Mouse (Mus musculus): ENCODE data around the gene Fkbp9.
"Not testable (repeated sequence)": the region's sequence is repeated elsewhere in the genome, so short reads cannot be mapped to it uniquely, and the experiment has no call there.

The Fkbp9 gene

DNA sequence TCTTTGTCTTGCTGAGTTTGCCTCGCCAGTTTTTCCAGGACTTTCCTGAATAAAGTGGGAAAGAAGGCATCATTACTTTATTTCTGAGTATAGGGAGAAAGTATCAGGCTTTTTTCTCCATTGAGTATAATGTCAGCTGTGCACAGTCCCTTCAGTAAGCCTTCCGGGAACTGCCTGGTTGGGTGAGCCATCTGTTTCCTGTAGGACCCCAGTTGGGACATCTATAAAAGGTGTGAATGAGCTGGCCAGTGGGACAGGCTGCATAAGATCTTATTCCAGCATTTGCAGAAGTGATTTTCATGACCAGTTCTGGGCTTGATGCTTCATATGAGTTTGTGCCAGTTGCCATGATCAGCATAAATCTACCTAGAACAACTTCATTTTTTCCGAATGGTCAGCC lies 11.4 kb downstream of the Fkbp9 start:
- no peak for DNase-seq

DNA sequence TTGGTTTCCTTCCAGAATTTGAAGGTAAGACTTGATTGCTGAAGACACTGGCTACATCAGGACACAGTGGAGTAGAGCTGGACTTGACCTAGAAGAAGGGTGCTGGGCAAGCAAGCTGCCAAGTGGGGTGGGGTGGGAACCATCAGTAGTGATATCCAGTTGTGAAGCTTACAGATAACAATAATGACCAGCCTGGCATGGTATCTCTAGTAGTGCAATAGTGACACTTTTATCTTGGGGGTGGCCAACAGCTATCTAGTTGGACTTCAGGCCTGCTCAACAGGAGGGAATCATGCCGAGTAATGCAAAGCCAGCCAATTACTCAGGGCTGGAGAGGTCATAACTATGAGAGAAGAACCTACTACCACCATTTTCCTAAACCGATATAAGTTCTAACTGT lies 12.5 kb downstream of the Fkbp9 start:
- DNase-seq = no peak

DNA sequence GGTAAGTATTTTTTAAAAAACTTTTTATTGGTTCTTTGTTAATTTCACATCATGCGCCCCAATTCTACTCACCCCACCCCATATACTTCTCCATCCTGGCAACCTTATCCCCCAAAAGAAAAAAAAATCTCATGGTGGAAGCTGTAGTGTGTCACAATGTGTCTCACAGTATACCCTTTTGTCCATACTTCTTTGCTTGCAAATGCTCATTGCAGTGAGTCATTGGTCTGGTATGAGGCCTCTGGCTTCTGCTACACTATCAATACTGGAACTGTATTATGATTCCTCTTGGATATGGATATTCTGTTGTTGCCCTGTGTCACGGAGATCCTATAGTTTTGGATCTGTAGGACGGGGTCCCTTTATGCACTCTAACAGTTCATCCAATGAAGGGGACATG lies 17.1 kb downstream of the Fkbp9 start:
- DNase-seq = no peak

DNA sequence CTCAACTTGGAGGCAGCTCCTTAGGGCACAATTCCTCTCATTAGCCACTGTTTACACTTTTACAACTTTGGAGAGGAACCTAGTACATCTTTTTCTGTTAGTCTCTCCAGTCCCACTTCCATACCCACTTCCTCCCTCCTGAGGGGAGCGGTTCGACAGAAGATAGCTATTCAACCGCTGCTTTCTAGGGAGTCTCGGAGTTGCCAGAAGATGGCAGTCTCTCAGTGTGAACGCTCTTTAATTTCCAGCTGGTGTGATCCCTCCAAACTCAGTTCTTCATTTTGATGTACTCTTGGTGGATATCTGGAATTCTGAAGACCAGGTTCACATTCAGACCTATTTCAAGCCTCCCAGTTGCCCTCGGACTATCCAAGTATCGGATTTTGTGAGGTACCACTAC lies 18.5 kb downstream of the Fkbp9 start:
- DNase-seq = no peak

DNA sequence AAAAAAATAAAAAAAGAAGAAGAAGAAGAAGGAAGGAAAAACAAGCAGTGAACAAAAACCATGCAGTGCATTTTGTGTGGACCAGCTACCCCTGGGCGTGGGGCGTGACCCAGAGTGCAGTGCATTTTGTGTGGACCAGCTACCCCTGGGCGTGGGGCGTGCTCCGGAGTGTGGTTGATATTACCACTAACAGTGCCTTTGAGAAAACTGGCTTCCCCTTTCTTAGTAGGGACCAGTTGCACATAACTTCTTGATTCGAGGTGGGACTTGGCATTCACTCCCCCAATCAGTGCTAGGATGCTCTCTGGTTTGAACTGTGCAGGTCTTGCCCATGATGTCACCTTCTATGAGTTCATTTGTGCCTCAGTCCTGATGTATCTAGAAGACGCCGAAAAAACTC lies 22.9 kb downstream of the Fkbp9 start:
- no peak for DNase-seq

DNA sequence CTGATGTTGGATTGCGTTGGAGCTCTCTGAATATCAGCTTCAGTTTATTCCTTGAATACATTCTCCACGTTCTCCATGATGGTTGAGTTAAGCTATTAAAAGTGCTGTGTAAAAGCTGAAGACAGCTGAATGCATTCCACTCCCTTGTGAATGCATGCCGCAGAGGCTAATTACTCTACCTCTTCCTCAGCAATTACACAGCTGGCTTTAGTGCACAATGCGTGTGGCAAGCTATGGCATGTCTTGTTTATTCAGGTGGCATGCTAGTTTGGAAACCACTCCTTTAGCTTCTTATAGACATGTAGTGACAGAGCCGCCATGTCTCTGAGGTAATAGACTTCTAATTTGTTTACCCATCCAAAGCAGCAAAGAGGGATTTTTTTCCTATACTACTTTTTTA lies 24.9 kb downstream of the Fkbp9 start:
- no peak for DNase-seq

DNA sequence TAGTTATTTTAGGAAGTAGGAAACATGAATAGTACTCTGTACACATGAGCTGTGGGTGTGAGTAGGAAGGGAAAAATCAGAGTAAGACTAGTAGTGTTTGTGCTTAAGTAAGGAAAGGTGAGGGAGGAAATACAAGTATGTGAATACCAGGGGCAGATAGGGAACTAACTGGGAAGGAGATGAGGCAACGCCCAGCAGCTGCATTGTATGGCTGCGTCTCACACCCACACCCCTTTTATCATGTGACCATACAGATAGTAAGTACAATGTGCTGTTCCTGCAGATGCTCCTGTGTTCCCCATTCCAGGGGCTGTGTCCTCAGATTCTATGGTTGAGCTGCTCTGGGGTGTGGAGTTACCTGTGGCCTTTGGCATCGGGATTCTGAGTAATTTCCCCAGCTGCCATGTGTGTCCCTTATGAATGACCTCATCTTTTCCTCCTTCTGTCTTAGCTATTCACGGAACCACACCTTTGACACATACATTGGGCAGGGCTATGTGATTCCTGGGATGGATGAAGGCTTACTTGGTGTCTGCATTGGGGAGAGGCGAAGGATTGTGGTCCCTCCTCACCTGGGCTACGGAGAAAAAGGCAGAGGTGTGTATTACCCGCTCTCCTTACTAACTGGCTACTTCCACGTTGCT lies 28.5 kb downstream of the Fkbp9 start:
- no peak for DNase-seq

DNA sequence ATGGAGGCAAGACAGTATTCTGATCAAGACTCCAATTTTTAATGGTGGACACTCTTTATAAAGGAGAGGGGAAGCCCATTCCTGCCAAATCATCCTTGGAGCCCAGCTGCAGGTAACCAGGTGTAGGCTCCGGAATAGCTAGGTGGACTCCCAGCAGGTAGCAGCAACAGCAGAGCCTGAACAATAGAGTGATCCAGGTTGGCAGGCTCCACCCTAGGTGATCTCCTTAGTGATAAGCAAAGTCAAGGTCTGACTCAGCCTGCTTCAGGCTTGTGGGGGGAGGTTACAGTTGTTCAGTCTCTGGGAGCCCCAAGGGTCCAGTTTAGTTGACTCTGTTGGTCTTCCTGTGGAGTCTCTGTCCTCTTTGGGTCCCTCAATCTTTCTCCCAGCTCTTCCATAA lies 35.0 kb downstream of the Fkbp9 start:
- DNase-seq = not testable (repeated sequence)

DNA sequence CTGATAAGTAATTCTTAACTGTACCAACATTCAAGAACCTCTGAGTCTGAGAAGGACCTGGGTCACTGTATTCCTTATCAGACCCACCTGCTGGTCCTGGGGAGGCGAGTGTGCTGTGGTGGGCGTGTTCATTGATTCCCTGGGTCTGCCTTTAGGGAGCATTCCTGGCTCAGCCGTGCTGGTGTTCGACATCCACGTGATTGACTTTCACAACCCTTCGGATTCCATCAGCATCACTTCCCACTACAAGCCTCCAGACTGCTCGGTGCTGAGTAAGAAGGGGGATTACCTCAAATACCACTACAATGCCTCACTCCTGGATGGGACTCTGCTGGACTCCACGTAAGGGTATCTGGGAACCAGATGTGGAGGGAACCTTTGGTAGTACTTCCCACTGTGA lies 36.7 kb downstream of the Fkbp9 start:
- no peak for DNase-seq

DNA sequence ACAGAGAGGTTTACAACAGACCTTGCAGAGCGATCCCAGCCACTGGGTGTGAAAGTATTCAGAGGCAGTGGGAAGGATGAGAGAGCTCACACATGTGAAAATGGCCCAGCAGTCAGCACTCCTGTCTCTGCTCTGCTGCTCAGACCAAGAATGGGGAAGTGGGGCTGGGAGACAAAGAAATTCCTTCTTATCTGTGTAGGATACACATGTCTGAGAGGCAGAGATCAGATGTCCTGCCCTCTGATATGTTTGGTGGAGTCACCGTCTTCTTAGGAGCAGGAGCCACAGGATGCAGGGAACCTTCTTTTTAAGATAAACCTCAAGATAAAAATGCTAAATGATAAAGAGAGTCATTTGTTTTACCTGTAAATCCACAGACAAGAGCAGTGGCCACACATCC lies 38.2 kb downstream of the Fkbp9 start:
- no peak for DNase-seq

DNA sequence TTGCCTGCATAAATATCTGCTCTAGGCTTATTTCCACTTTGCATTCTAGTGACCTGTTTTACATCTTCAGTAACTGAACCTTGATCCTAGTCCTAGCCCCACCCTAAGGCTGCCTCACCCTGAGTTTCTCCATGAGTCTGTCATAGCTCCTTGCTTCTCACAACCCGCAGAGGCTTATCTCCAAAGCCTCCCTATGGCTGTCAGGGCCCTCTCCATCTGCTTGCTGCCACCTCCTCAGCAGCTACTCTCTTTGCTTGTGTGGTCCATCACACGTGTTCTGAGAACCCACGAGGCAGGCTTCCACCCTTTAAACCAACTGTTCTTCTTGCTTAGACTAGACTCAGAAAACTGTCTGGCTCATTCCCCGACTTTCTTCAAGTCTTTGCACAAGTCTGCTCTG lies 45.0 kb downstream of the Fkbp9 start:
- no peak for DNase-seq

DNA sequence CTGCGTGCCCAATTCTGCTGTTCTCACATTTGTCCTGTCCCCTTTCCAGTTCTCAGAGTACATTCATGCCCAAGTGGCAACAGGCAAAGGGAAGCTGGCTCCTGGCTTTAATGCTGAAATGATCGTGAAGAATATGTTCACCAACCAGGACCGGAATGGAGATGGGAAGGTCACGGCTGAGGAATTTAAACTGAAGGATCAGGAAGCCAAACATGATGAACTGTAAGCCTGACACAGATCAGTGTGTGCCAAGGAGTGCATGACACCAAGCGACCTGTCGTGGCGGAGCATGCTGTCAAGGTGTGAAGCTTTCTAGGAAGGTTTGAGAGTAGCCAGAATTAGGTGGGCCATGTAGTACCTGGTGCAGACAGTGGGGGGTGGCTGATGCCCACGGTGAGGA lies 46.1 kb downstream of the Fkbp9 start:
- DNase-seq = no peak

DNA sequence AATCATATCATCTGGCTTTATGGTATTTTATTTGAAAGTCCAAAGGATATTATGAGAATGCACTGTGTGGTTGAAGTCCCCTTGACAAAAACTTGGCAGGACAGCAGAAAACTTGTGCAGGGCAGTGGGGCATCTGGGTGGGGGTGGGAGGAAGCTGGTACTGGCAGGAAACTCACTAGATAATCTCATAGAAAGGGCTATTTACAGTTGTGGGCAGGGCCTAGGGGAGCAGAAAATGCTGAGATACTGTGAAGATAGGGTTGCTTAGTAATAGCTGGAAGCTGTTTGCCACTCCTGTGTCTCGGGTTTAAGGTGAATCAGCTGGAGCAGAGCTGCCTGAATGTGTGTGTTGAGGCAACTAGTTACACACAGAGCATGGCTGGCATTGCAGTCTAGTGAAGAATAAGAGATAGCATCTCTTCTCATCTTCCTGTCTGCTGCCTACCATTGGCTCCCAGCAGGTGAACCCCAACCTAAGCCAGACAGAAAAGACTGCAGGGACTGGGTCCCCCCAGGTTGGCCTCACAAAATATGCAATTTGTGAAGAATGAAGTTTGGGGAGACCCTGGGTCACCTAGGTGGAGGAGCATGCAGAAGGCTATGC lies 47.6 kb downstream of the Fkbp9 start:
- no peak for DNase-seq

DNA sequence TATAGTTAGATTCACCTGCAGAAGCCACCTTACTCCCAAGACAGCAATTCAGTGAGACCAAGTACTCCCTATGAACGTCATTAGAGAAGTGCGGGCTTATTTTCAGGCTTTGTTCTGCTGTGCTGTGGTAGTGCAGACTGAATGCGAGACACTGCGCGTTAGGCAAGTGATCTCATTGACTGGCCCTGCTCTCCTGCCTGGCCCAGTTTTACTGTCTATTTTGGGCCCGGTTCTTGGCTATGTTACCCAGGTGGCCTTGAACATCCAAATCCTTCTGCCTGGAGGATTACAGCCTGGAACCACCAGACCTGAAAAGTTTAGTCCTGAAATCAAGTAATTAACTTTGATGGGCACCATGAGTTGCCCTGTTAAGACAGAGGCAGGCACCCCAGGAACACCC lies 56.7 kb downstream of the Fkbp9 start:
- DNase-seq = no peak

DNA sequence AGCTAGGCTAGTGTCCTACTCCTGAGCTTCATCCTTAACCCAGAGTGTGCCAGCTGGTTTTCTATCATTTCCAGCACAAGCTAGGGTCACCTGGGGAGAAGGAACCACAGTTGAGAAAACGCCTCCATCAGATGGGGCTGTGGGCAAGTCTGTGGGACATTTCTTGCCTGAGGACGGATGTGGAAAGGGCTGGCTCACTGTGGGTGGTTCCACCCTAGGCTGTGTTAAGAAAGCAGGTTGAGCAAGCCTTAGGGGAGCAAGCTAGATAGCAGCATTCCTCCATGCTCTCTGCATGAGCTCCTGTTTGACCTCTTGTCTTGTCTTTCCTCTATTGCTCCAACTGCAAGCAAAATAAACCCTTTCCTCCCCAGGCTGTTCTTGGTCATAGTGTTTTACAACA lies 58.9 kb downstream of the Fkbp9 start:
- no peak for DNase-seq

DNA sequence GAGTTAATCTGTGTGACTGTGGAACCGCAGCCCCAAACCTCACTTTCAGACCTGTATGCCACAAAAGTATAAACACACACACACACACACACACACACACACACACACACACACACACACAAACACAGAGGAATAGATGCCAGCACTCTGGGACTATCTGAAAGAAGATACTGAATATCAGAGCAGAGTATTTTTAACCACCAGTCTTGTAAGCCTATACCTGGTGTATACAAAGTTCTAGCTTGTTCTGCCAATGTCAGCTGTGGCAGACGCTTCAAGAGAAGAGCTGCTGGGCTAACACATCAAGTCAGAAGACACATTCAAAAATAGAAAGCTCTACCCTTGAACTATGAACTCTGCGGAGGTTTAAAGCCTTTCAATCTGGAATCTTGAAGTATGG lies 67.7 kb downstream of the Fkbp9 start:
- no peak for DNase-seq

DNA sequence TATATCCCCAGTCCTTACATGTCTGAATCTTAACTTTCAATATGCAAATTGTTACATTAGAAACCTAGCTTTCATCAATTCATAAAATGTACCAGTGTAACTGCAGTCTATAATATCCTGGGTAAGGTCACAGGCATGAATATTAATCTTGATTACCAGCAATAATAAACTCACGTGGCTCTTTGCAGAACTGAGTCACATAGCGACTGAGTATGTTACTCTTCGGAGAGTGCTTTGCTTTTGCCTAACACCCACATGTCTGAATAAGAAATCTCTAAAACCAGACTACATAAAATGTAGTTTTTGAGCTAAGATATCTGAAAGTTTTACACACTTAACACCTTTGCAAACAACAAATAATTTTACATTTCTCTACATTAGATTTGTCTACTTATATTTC lies 69.5 kb downstream of the Fkbp9 start:
- no peak for DNase-seq

DNA sequence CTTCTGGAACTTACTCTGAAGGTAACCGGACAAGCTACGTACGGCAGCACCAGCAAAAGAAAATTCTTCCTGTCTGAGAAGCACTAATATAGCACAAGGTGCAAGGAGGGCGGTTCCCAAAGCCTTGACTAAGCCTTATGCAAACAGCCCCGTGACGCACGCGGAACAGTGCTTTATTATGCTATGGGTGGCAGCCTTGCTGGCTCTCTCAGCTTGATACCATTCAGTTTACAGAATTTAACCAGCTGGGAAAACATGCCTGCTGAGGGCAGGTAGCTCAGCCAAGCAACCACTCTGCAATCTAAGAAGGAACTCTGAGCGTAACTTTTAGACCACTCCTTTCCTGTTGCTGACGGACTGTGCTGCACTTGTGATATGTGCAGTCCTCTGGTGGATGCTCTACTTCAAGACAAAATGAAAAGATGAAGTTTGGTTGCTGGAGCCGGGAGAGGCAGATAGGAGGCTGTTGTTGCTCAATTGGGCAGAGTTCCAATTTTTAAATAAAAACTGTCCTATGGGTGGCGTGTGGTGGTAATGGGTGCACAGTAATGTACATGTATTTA lies 70.0 kb downstream of the Fkbp9 start:
- peak; percentile 83 to 85 for DNase-seq

DNA sequence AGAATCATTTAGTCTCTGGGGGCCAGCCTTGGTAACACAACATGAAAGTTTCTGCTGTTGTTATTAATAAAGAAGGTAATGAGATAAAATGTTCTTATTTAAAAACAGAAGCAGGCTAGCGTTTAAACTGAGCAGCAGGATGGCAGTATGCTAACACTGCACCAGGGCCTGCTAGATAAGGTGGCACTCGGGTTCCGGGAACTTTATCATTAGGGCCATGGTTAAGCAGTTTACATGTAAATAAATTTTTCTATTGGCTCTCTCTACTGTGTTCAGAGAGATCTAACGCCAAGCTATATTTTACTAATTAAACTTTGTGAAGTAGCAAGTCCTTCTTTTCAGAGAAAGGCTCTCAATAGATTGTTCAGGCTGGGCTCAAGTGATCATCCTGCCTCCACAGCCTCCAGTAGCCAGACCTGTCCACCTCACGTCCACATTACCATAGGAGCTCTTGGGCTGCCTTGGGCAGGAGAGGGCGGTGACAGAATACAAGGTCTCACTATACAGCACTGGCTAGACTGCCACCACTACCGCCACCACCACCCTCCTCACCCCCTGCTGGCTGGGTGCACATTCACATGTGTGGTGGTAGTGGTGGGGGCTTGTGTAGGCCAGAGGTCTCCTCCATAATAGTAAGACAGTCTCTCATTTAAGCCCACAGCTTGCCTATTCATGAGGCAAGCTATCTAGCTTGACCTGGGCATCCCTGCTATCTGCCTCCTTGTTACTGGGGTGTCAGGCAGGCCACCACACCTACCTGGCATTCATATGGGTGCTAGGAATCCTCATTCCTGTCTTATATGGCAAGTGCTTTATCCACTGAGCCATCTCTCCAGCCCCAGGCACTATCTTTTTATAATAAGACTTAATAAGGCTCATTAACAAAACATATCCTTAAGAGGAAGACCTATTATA lies 71.0 kb downstream of the Fkbp9 start:
- DNase-seq = peak in 1 of 2 experiments; percentile 25

DNA sequence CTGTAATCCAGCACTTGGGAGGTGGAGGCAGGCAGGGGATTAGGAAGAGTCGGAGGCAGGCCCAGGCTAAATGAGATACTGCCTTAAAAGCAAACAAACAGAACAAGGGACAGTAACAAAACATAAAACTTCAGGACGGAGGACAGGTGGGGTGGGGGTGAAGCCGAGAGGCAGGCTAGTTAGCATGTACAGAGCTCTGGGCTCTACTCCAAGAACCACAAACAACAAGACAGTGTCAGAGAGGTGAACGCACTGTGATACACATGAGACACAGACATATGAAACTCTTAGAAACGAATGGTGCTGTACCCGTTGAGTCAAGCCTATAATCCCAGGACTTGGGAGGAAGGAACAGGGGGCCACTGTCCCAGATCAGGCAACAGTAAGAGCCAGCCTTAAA lies 72.0 kb downstream of the Fkbp9 start:
- no peak for DNase-seq

DNA sequence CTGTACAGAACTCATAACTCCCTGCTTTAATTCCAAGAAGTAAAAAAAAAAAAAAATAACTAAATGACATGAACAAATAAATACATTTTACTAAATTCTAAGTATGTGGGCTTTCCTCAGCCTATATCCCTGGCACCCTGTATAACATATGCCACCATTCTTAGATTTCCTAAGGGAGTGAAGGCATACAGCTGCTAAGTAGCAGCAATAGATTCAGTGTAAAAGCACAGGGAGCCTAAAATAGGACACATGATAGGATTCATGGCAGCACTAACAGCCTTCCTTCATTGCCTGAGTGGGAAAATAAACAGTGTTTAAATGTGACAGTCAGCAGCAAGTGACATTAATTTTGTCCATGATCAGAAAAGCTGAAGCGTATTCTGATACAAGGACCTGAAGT lies 72.5 kb downstream of the Fkbp9 start:
- DNase-seq = no peak

DNA sequence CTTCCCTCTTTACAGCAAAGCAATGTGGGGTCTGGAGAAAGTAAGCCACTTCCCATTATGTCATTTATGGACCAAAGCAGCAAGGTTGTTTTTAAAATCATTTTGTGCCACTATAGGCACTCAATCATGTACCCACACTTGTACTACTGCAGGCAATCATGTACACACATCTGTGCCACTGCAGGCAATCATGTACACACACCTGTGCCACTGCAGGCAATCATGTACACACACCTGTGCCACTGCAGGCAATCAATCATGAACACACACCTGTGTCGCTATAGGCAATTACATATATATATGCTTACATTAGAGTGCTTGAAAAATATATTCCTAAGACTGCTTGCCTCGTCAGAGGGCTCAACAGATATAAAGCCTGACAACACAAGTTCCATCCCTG lies 73.1 kb downstream of the Fkbp9 start:
- no peak for DNase-seq

DNA sequence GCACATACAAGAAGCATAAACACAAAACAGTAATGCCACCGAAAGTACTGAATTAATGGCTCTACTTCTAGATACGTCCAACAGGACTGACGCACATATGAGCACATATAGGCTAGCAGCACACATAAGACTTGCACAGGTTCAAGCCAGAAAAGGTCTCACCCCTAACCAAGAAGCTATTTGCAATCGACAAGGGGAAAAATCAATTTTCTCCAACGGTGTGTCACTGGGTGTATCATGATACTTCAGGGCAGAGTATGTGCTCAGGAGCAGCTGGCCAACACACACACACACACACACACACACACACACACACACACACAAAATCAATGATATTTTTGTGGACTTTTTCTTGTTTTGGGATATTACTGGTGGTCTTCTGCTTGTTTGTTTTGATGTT lies 73.6 kb downstream of the Fkbp9 start:
- DNase-seq = no peak

Data from B cell, adult 2 months (primary cell).